Mouse (Mus musculus): Measurements from ENCODE around the gene Gjc2. TPM values are rescaled to one million over a fixed set of nuclear protein-coding genes. Genes with fewer than 3 reads are reported as not detected.
A peak's percentile ranks its signal among the peaks of the same experiment; 100 is the strongest.

Gene Gjc2
- polyA plus RNA-seq, 2 experiments, result 0.08 TPM; not detected in 1

DNA sequence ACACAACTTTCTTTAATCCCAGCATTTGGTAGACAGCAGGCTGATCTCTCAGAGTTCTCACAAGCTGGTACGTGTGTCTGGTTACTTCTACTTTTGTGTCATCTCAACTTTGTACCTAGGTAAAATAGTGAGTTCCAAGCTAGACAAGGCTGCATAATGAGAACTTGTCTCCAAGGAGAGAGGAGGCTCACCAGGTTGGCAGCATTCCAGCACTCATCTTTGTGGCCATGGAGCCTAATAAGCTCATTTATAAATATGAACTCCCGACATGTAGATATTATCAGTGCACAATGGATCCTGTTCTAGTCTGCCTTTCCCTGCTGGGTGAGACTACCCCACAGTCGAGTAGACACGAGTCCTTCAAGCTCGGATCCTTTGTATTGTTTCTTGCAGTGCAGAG is 26.6 kb upstream of the Gjc2 start:
- TF ChIP-seq CTCF (IDR thresholded peaks at IDR 0.05; ENCODE audit: low read depth), result no peak
- TF ChIP-seq EP300 (IDR thresholded peaks at IDR 0.05; ENCODE audit: low read depth), result no peak
- Histone ChIP-seq H3K27me3 (ENCODE audit: control insufficient read depth, insufficient read depth, low read length) (no peaks in the 10 kb centered on the region), H3K27ac (no peak overlapping the region), H3K9ac (replicated peaks) (no peak overlapping the region), H3K9me3 (ENCODE audit: control insufficient read depth, low read length) (no peaks in the 10 kb centered on the region), H3K4me3 (ENCODE audit: insufficient read depth in 1 of 2, low read depth in 2 of 2, low read length in 2 of 2) (no peak overlapping the region; a peak in 2 of 4 replicates), H3K36me3 (replicated peaks; ENCODE audit: control insufficient read depth, insufficient read depth, low read depth) (peaks cover 51% of the 10 kb centered on the region), H3K4me1 (replicated peaks; ENCODE audit: control insufficient read depth in 2 of 2, insufficient read depth in 2 of 2, low read length in 1 of 2) (peaks cover 6 to 16% of the 10 kb centered on the region in 2 experiments), H3K4me2 (ENCODE audit: low read depth) (peak overlapping the region; percentile 96)
- DNase-seq (ENCODE audit: low read depth in 3 of 3, low spot score in 3 of 3) (no peak), ATAC-seq (ENCODE audit: insufficient read depth) (no peak)
- 75% methylated on average over 5 of the region's 5 CpGs for WGBS (ENCODE audit: insufficient replicate concordance)

DNA sequence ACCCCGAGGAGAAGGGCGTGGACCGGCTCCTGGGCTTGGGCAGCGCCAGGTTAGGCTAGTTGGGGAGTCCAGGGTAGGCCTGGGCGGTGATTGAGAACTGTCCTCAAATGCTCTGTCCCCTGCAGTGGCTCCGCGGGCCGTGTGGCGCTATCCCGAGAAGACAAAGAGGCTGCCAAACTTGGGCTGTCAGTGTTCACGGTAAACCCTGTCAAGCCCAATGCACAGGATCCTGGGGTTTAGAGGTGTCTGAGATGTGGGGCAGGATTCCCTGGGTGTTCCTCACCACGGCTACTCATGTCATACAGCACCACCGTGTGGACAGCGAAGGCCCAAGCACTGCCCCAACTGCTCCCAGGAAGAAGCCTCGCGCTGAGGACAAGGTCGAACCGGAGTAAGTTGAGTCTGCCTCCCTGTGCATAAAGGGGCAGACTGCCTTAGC is 26.0 kb upstream of the Gjc2 start:
- WGBS (ENCODE audit: insufficient replicate concordance), result 8% methylated on average over 18 of the region's 18 CpGs
- peak; percentile 69 to 77 (median 75) for DNase-seq (ENCODE audit: low read depth in 3 of 3, low spot score in 3 of 3)
- Histone ChIP-seq H3K4me1 (replicated peaks; ENCODE audit: control insufficient read depth in 2 of 2, insufficient read depth in 2 of 2, low read length in 1 of 2) (peaks cover 6 to 16% of the 10 kb centered on the region in 2 experiments), H3K4me2 (ENCODE audit: low read depth) (peak overlapping the region; percentile 96), H3K9ac (replicated peaks) (peak overlapping the region; percentile 97), H3K4me3 (ENCODE audit: insufficient read depth in 1 of 2, low read depth in 2 of 2, low read length in 2 of 2) (peak overlapping the region; percentile 65 to 99), H3K27ac (peak overlapping the region; percentile 89), H3K27me3 (ENCODE audit: control insufficient read depth, insufficient read depth, low read length) (no peaks in the 10 kb centered on the region), H3K9me3 (ENCODE audit: control insufficient read depth, low read length) (no peaks in the 10 kb centered on the region), H3K36me3 (replicated peaks; ENCODE audit: control insufficient read depth, insufficient read depth, low read depth) (peaks cover 52% of the 10 kb centered on the region)
- TF ChIP-seq EP300 (IDR thresholded peaks at IDR 0.05; ENCODE audit: low read depth) (no peak), CTCF (IDR thresholded peaks at IDR 0.05; ENCODE audit: low read depth) (peak; percentile 96)
- peak; percentile 72 for ATAC-seq (ENCODE audit: insufficient read depth)

DNA sequence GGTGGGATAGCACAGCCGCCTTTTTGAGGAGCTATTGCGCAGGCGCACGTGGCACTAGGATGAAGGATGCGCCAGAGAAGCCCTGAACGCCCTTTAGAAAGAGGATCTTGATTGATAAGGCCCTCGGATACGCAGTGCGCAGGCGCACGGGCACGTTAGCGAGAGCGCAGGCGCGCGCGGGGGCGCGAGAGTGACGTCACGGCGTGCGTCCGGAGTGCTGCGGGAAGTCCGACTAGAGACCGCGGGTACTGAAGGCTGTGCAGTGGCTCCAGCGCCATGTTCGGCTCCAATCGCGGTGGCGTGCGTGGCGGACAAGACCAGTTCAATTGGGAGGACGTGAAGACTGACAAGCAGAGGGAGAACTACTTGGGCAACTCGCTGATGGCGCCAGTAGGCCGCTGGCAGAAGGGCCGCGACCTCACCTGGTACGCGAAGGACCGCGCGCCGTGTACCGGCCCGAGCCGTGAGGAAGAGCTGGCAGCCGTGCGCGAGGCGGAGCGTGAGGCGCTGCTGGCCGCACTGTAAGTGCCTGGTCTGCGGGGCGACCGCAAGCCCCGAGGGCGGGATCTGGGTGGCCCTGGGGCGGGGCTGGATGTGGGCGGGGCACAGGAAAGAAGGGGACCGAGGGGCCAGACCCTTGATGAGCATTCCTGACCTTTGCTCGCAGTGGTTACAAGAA is 25.3 kb upstream of the Gjc2 start, which contains the start of gene 2310033P09Rik:
Gene 2310033P09Rik (plus strand): TSS at position 169 of the 679 bp plus-strand sequence.
- H3K27ac ChIP-seq, result peak within 1 kb of the TSS; percentile 89
- H3K4me3 ChIP-seq (ENCODE audit: insufficient read depth in 1 of 2, low read depth in 2 of 2, low read length in 2 of 2), result peak within 1 kb of the TSS; percentile 65 to 99
- TF ChIP-seq EP300 (IDR thresholded peaks at IDR 0.05; ENCODE audit: low read depth) (no peak), CTCF (IDR thresholded peaks at IDR 0.05; ENCODE audit: low read depth) (no peak)
- peaks cover 49% of the 10 kb centered on the region for H3K36me3 ChIP-seq (replicated peaks; ENCODE audit: control insufficient read depth, insufficient read depth, low read depth)
- no peaks in the 10 kb centered on the region for H3K27me3 ChIP-seq (ENCODE audit: control insufficient read depth, insufficient read depth, low read length)
- peak within 1 kb of the TSS; percentile 96 for H3K4me2 ChIP-seq (ENCODE audit: low read depth)
- under 1% methylated on average over 67 of the region's 67 CpGs for WGBS (ENCODE audit: insufficient replicate concordance)
- DNase-seq (ENCODE audit: low read depth in 3 of 3, low spot score in 3 of 3) (peak; percentile 82 to 92 (median 82)), ATAC-seq (ENCODE audit: insufficient read depth) (peak; percentile 84)
- H3K9me3 ChIP-seq (ENCODE audit: control insufficient read depth, low read length), result no peaks in the 10 kb centered on the region
- peaks cover 6 to 16% of the 10 kb centered on the region in 2 experiments for H3K4me1 ChIP-seq (replicated peaks; ENCODE audit: control insufficient read depth in 2 of 2, insufficient read depth in 2 of 2, low read length in 1 of 2)
- H3K9ac ChIP-seq (replicated peaks), result peak within 1 kb of the TSS; percentile 97

DNA sequence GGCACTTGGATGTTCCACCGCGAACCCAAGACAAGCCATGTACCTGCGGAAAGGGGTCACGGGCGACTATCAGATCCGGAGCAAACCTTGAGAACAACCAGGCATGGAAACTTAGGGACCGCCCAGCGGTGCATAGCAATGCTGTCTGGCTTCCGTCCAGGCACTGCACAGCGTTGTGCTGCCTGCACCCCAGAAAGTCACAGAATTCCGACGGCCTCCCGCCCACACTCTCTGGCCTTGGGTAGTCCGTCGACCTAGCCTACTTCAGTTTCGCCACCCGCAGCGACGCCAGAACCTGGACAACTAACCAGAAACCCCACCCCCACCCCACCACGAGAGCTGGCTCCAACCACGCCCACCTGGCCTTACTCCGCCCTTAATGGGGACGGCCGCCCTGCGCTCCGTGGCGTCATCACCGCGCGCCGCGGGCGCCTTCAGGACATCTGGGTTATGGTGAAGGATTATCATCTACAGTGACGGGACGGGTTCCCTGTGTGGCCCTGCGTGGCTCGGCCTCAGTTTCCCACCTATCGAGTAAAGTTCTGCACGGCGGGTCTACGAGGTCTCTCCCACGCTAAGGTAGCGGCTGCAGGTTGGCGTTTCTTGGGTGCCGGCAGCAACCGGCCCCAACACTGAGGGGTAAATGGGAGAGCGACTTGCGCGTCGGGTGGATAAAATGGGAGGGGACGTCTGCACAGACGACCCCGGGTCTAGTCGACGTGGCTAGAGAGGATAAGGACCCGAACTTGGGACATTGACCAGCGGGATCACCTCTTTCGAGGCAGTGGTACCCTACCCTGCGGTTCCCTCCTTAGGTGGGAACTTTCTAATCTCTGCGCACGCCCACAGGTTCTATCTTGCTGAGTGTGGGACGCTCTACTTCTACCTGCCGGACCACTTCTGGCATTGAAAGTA is 19.3 kb upstream of the Gjc2 start, which contains the start of gene Mrpl55:
Gene Mrpl55 (plus strand): TSS at position 406 of the 915 bp plus-strand sequence.
- H3K36me3 ChIP-seq (replicated peaks; ENCODE audit: control insufficient read depth, insufficient read depth, low read depth), result peaks cover 15% of the 10 kb centered on the region

More for the DNA sequence above, 19.3 kb upstream of the Gjc2 start, which contains the start of gene Mrpl55:
- H3K4me3 ChIP-seq (ENCODE audit: insufficient read depth in 1 of 2, low read depth in 2 of 2, low read length in 2 of 2), result peak within 1 kb of the TSS; percentile 73 to 97
- H3K4me2 ChIP-seq (ENCODE audit: low read depth), result peak within 1 kb of the TSS; percentile 96
- no peaks in the 10 kb centered on the region for H3K9me3 ChIP-seq (ENCODE audit: control insufficient read depth, low read length)
- DNase-seq (ENCODE audit: low read depth in 3 of 3, low spot score in 3 of 3) (peak; percentile 84 to 90 (median 86)), ATAC-seq (ENCODE audit: insufficient read depth) (peak; percentile 95)
- peak within 1 kb of the TSS; percentile 85 for H3K9ac ChIP-seq (replicated peaks)
- peaks cover 11 to 15% of the 10 kb centered on the region in 2 experiments for H3K4me1 ChIP-seq (replicated peaks; ENCODE audit: control insufficient read depth in 2 of 2, insufficient read depth in 2 of 2, low read length in 1 of 2)
- peak within 1 kb of the TSS; percentile 70 for H3K27ac ChIP-seq
- WGBS (ENCODE audit: insufficient replicate concordance), result under 1% methylated on average over 63 of the region's 63 CpGs
- H3K27me3 ChIP-seq (ENCODE audit: control insufficient read depth, insufficient read depth, low read length), result no peaks in the 10 kb centered on the region
- TF ChIP-seq CTCF (IDR thresholded peaks at IDR 0.05; ENCODE audit: low read depth) (no peak), EP300 (IDR thresholded peaks at IDR 0.05; ENCODE audit: low read depth) (no peak)
